Mouse (Mus musculus) naive thymus-derived CD4-positive, alpha-beta T cell, adult 5 months (primary cell): ENCODE results near the gene Grpr. TPM values are rescaled to one million over a fixed set of nuclear protein-coding genes. Genes with fewer than 3 reads are reported as not detected.

Source experiments
- polyA plus RNA-seq: library from polyadenylated mRNA; unstranded; fragments of 100-300 nt; shearing (Covaris generic); gene quantifications from one replicate; pipeline ENCODE4 v1.2.1, GENCODE M21; 2017

Grpr gene
- not detected for polyA plus RNA-seq

GRCm38 (mm10) chrX:163549666-163550065 lies at the start of gene Grpr:
Grpr (minus strand) TSS chrX:163549677.

Other genes with a start within 250 kb of the Grpr start
- not detected for gene Rnf138rt1, start 211.7 kb upstream of the Grpr start, polyA plus RNA-seq